Mouse (Mus musculus): ENCODE results near the gene Cks2.

DNA sequence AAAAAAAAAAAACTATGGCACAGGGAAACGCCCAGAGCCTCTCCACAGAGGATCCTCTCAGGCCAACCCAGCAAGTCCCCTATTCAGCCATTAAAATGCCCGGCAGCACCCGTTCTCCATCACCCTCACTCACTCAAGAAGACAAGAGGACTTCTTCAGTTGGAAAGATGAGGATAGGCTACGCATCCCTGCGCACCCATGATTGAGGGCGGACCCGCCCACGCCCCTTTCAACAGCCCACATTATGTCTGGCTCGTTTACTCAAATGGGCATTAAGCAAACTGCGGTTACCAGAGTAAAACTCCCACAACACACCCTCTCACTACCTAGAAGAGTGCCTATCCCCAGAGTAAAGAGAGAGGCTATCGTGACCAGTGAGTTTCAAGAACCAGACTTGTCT is 49.6 kb upstream of the Cks2 start:
- TF ChIP-seq CTCF (IDR thresholded peaks at IDR 0.05; ENCODE audit: low read depth) (no peak), EP300 (optimal IDR thresholded peaks at IDR 0.05) (no peak)

Measured in stomach, postnatal 0 days (tissue).